Mouse (Mus musculus) hindbrain, embryonic 13.5 days (tissue): ENCODE data around the gene Rnf213. TPM values are rescaled to one million over a fixed set of nuclear protein-coding genes. Genes with fewer than 3 reads are reported as not detected.

Experiments used
- ATAC-seq: fragments of 200-750 bp; cut with Nextera tagmentation; 2 replicates; pipeline ENCODE4 v1.8.0; 2017; ENCODE audit warnings: moderate TSS enrichment; ENCODE audit not compliant: low FRiP score
- H3K27ac ChIP-seq: fragments of 300-500 bp; sonication (generic); 2 replicates; pipeline ENCODE4 v1.5.1; 2015; ENCODE audit warnings: inconsistent platforms, mild to moderate bottlenecking, moderate library complexity
- H3K27me3 ChIP-seq: fragments of 300-500 bp; sonication (generic); 2 replicates; pipeline ENCODE4 v1.6.1; 2015; ENCODE audit warnings: mild to moderate bottlenecking, inconsistent platforms
- H3K36me3 ChIP-seq: fragments of 300-500 bp; sonication (generic); 2 replicates; pipeline ENCODE4 v1.6.1; 2015; ENCODE audit warnings: mild to moderate bottlenecking, inconsistent platforms
- H3K4me1 ChIP-seq: fragments of 300-500 bp; sonication (generic); replicated peaks from 2 replicates; pipeline ENCODE4 v1.6.1; 2015; ENCODE audit warnings: inconsistent platforms
- H3K4me2 ChIP-seq: fragments of 300-500 bp; sonication (generic); 2 replicates; pipeline ENCODE4 v1.6.1; 2015; ENCODE audit warnings: inconsistent platforms, mild to moderate bottlenecking, moderate library complexity
- H3K4me3 ChIP-seq: fragments of 300-500 bp; sonication (generic); 2 replicates; pipeline ENCODE4 v1.5.1; 2015; ENCODE audit warnings: mild to moderate bottlenecking, inconsistent platforms
- H3K9ac ChIP-seq: fragments of 300-500 bp; sonication (generic); 2 replicates; pipeline ENCODE4 v1.6.1; 2015; ENCODE audit warnings: mild to moderate bottlenecking, inconsistent platforms
- H3K9me3 ChIP-seq: fragments of 300-500 bp; sonication (generic); 2 replicates; pipeline ENCODE4 v1.6.1; 2016; ENCODE audit warnings: inconsistent platforms
- WGBS: fragments of 180-500 bp; shearing (Covaris S2); methylation state at CpG from one replicate; pipeline ENCODE4 v1.1.7; 2015; 5-methylcytosine and 5-hydroxymethylcytosine counted together
- polyA plus RNA-seq: library from polyadenylated mRNA; unstranded; fragments of >200 nt; fragmentation: Nextera tagmentation; extraction: Ambion mirVana; gene quantifications from 2 replicates; pipeline ENCODE4 v1.2.1, GENCODE M21; 2015

Rnf213 gene
- polyA plus RNA-seq, 1 experiment from 2014 or later: 0.70 TPM

DNA sequence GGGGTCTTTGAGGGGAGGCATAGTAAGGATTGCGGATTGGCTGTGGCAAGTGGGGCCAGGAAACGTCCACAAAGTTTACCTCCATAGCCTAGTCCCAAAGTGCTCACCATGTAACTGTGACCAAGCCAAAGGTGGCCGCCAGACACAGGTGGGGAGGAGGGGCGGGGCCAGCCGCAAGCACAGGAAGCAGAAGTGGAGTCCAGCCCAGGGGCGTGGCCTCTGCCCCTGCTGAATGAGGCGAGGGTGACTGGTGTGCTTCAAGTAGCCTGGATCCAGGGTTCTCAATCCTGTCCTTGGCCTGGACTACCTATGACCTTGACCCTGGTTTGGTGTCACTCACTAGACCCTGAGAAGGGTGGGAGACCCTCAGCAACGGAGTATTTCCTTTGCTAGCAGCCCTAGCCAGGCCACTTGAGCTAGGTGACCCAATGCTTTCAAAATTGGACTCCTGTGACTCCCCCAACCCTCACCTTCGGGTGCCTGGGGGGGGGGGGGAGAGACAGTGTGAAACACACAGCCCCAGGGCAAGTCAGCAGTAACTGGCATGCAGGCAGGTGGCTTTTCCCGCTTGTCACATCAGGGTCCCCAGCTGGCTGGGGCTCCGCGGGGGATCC lies 792 bp upstream of the Rnf213 start:
- Histone ChIP-seq H3K9me3 (no peaks in the 10 kb centered on the region), H3K9ac (no peak overlapping the region), H3K4me3 (no peak overlapping the region), H3K4me2 (peak overlapping the region; percentile 10; the same call in 1 of the 2 replicates), H3K27me3 (peaks cover 95% of the 10 kb centered on the region), H3K4me1 (peaks cover 32% of the 10 kb centered on the region), H3K36me3 (no peaks in the 10 kb centered on the region), H3K27ac (no peak overlapping the region)
- no peak for ATAC-seq
- WGBS: 6% methylated on average over 12 of the region's 12 CpGs

DNA sequence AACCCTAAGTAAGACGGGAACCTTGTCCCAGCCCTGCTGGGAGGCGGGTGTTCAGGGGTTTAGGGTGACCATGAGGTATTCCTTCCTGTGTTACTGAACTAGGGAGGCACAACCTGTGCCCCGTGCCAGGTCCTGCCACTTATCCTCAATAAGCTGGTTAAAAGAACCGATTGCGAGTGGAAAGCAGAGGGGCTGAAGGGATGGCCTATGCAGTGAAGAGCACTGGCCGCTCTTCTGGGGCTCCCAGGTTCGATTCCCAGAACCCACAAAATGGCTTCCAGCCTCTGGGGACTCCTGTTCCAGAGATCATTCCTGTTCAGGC lies 544 bp downstream of the Rnf213 start:
- peaks cover 85% of the 10 kb centered on the region for H3K27me3 ChIP-seq
- no peak overlapping the region for H3K27ac ChIP-seq
- ATAC-seq: no peak
- peak overlapping the region; percentile 38 for H3K4me3 ChIP-seq
- 26% methylated on average over 7 of the region's 7 CpGs for WGBS
- peaks cover 32% of the 10 kb centered on the region for H3K4me1 ChIP-seq
- H3K9me3 ChIP-seq: no peaks in the 10 kb centered on the region
- H3K9ac ChIP-seq: peak overlapping the region; percentile 60
- H3K36me3 ChIP-seq: no peaks in the 10 kb centered on the region
- peak overlapping the region; percentile 59 for H3K4me2 ChIP-seq

DNA sequence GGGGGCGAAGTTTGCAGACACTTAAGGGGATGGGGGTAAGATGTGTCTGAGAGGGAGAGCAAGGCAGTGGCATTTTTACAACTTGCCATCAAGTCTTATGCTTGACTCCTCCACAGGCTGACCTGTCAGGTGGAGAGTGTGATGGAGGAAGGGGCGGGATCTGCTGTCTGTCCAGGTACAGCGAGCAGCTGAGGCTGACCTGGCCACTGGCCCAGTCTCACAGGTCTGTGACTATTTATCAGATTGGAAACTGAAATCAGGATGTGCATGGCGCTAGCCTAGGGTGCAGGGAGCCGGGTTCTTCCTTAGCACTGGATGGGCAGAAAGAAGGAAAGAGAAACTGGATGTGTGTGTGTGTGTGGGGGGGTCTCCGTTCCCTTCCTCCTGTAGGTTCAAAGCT lies 1.3 kb downstream of the Rnf213 start:
- Histone ChIP-seq H3K4me2 (no peak overlapping the region), H3K9me3 (no peaks in the 10 kb centered on the region), H3K9ac (no peak overlapping the region), H3K27ac (no peak overlapping the region), H3K27me3 (peaks cover 77% of the 10 kb centered on the region), H3K4me1 (peaks cover 32% of the 10 kb centered on the region), H3K4me3 (no peak overlapping the region), H3K36me3 (no peaks in the 10 kb centered on the region)
- ATAC-seq: no peak
- 47% methylated on average over 6 of the region's 6 CpGs for WGBS

DNA sequence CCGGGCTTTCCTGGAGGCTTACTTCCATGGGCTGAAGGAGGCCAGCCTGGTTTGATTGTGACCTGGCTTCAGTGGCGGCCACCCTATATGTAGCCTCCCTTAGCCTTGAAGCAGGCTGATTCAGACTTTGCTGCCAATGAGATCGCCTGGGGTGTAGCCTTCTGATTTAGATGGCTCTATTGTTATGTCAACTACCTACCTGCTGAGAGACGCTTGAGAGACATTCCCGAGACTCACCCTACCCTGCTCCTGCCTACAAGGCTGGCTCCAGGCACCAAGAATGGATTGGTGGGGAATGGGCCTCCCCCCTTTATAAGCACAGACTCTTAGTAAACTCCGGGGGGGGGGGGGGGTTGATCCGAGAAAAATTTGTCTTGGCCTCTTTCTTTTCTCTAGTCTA lies 2.5 kb downstream of the Rnf213 start:
- no peak for ATAC-seq
- WGBS: 4% methylated on average over 7 of the region's 7 CpGs
- H3K4me2 ChIP-seq: no peak overlapping the region

DNA sequence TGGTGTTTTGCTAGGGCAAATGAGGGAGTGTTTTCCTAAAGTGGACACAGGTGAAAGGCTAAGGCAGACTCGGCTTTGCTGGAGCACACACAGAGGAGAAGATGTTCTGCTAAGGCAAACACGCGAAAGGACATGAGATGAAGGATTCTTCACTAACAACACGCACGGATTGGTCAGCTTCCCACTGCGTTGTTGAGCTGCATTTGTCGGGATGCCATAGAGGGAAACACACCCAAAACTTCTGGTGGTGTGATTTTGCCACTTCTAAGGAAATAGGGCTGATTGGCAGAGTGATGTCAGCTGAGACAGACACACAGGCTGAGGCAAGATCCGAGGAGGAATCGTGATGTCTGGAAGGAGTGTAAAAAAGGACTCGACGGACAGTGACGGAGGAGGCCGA lies 3.0 kb downstream of the Rnf213 start:
- WGBS: 12% methylated on average over 13 of the region's 13 CpGs
- Histone ChIP-seq H3K27ac (no peak overlapping the region), H3K36me3 (no peaks in the 10 kb centered on the region), H3K4me3 (no peak overlapping the region), H3K9me3 (no peaks in the 10 kb centered on the region), H3K4me1 (peaks cover 17% of the 10 kb centered on the region), H3K27me3 (peaks cover 60% of the 10 kb centered on the region), H3K9ac (no peak overlapping the region), H3K4me2 (no peak overlapping the region)
- no peak for ATAC-seq

More for the DNA sequence above, 2.5 kb downstream of the Rnf213 start:
- Histone ChIP-seq H3K27ac (no peak overlapping the region), H3K4me1 (peaks cover 22% of the 10 kb centered on the region), H3K27me3 (peaks cover 66% of the 10 kb centered on the region), H3K9me3 (no peaks in the 10 kb centered on the region), H3K36me3 (no peaks in the 10 kb centered on the region), H3K9ac (no peak overlapping the region), H3K4me3 (no peak overlapping the region)

DNA sequence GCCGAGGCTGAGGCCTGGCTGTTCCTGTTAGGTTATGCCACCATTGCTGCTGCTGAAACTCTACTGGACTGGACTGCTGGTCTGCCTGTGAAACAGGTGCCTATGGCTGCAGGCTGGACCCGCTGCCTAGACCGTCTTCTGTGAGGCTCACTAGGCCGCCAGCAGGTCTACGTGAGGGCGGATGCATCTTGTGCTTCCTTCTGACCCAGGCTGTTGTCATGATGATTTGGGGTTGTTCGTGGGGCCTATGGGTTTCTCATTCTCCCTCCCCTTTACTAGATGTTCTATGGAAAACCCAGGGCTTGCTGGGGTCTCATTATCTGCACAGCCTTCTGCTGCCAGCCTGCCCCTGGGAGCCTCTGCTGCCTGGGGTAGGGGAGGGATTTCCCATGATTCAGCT lies 3.6 kb downstream of the Rnf213 start:
- H3K4me2 ChIP-seq: no peak overlapping the region
- no peak for ATAC-seq
- no peak overlapping the region for H3K9ac ChIP-seq
- H3K27me3 ChIP-seq: peaks cover 55% of the 10 kb centered on the region
- peaks cover 17% of the 10 kb centered on the region for H3K4me1 ChIP-seq
- no peak overlapping the region for H3K4me3 ChIP-seq
- no peak overlapping the region for H3K27ac ChIP-seq
- no peaks in the 10 kb centered on the region for H3K9me3 ChIP-seq
- 36% methylated on average over 7 of the region's 7 CpGs for WGBS
- no peaks in the 10 kb centered on the region for H3K36me3 ChIP-seq

DNA sequence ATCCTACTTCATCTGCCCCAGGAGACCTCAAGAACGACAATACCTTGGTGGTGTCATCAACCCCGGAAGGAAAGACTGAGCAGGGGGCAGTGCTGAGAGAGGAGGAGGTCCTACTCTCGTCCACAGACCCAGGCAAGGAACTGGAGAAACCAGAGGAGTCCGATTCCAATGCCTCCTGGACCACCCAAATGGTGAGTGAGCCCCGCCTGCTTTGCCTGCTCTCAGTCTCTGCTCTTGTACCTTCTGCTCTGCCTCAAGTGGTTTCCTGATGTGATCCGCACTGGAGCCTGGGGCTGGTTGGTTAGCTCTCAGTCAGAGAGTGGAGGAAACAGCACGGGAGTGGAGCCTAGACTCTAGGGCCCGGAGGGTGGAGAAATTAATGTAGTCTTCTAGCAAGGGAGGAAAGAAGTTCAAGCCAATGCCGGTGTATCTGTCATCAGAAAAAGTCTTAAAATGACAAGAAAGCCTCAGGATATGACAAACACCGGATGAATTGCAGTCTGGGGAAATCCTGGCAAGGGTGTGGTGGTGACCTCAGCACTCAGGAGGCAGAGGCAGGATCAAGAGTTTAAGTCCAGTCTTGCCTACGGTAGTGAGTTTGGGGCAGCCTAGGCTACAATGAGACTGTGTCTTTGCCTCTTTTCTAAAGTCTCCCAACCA lies 9.7 kb downstream of the Rnf213 start:
- 56% methylated on average over 11 of the region's 11 CpGs for WGBS
- Histone ChIP-seq H3K27ac (no peak overlapping the region), H3K4me1 (no peaks in the 10 kb centered on the region), H3K27me3 (no peaks in the 10 kb centered on the region), H3K9ac (no peak overlapping the region), H3K4me2 (no peak overlapping the region), H3K9me3 (no peaks in the 10 kb centered on the region), H3K36me3 (no peaks in the 10 kb centered on the region), H3K4me3 (no peak overlapping the region)
- no peak for ATAC-seq

DNA sequence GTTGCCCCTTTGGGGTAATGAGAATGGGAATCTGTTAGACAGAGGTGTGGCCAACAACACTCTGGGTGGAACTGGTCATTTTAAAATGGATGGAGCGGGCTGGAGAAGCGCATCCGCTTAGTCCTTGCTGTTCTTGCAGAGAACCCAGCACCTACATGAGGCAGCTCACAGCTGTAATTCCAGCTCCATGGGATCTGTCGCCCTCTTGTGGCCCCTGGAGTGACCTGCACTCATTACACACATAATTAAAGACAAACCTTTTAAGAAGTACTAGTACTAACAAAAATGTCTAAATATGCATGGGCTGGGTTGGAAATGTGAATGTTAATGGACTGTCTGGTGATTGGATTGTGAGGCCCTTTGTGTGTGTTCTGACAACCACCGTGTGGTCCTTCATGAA lies 11.7 kb downstream of the Rnf213 start:
- H3K27ac ChIP-seq: no peak overlapping the region
- no peak overlapping the region for H3K4me2 ChIP-seq
- no peaks in the 10 kb centered on the region for H3K4me1 ChIP-seq

DNA sequence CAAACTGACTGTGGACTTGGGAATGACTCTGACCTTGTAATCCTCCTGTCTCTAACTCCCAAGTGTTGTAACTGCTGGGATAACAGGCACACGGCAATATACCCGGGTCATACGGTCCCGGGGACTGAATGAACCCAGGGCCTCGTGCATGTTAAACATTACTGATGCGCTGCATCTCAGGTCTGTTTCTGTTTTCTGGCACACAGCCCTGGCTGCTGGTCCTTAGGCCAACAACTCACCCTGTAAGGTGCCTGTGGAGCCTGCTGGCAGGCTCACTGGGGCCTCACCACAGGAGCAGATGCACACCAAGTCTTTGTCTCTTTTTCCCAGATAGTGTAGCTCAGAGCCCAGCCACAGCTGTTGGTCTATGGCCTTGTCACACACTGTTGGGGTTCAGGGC lies 14.5 kb downstream of the Rnf213 start:
- no peak overlapping the region for H3K9ac ChIP-seq
- no peak for ATAC-seq
- H3K4me1 ChIP-seq: no peaks in the 10 kb centered on the region
- 88% methylated on average over 6 of the region's 6 CpGs for WGBS
- H3K9me3 ChIP-seq: no peaks in the 10 kb centered on the region
- no peak overlapping the region for H3K27ac ChIP-seq
- H3K4me2 ChIP-seq: no peak overlapping the region
- H3K4me3 ChIP-seq: no peak overlapping the region
- H3K27me3 ChIP-seq: no peaks in the 10 kb centered on the region
- no peaks in the 10 kb centered on the region for H3K36me3 ChIP-seq

More for the DNA sequence above, 11.7 kb downstream of the Rnf213 start:
- H3K27me3 ChIP-seq: no peaks in the 10 kb centered on the region
- WGBS: 59% methylated on average over 5 of the region's 5 CpGs
- no peak overlapping the region for H3K4me3 ChIP-seq
- H3K9ac ChIP-seq: no peak overlapping the region
- no peaks in the 10 kb centered on the region for H3K36me3 ChIP-seq
- H3K9me3 ChIP-seq: no peaks in the 10 kb centered on the region
- no peak for ATAC-seq

DNA sequence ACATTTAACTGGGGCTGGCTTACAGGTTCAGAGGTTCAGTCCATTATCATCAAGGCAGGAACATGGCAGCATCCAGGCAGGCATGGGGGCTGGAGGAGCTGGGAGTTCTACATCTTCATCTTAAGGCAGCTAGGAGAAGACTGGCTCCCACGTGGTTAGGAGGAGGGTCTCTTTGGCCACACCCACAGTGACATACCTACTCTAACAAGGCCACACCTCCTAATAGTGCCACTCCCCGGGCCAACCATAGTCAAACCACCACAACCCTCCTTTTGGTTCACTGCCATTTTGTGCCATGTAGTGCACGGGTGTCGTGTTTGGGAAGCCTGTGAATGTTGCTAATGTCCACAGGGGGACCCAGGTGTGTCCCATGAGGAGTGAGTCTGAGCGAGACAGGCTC lies 15.1 kb downstream of the Rnf213 start:
- WGBS: 58% methylated on average over 5 of the region's 5 CpGs
- H3K27me3 ChIP-seq: no peaks in the 10 kb centered on the region
- no peaks in the 10 kb centered on the region for H3K4me1 ChIP-seq
- H3K9ac ChIP-seq: no peak overlapping the region
- H3K4me3 ChIP-seq: no peak overlapping the region
- ATAC-seq: no peak
- H3K9me3 ChIP-seq: no peaks in the 10 kb centered on the region
- H3K36me3 ChIP-seq: no peaks in the 10 kb centered on the region
- H3K27ac ChIP-seq: no peak overlapping the region
- no peak overlapping the region for H3K4me2 ChIP-seq

DNA sequence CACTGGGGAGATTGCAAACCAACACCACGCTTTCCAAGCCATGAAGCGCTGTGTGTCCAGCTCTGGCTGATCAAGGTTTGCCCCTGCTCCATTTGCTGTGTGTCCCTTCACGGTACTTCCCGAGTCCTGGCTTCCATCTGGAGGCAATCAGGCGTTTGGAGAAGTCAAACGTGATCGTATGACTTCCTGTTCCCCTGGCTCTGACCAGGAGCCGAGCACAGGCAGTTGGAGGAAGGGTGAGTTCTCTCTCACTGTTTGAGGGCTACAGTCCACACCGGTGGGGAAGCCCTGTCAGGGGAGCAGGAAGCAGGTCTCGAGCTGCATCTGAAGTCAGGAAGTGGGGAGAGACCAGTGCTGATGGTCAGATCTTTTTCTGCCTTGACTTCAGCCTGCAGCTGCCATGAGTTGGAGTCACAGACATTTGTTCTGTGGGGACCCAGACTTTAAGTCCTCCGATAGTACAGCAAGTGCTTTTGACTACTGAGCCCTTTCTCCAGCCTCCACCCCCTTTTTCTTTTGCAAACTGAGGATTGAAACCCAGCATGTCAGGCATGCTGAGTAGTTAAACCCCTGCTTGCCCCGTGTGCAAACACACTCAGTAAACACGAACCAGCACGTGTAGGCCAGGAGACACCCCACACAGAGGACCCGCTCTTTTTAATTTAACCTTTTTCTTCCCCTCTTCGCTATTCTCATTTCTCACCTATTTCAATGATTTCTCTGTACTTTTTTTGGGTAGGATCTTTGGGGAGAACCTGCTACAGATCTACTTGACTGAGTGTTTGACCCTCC lies 26.6 kb downstream of the Rnf213 start:
- Histone ChIP-seq H3K36me3 (no peaks in the 10 kb centered on the region), H3K9me3 (no peaks in the 10 kb centered on the region), H3K4me1 (no peaks in the 10 kb centered on the region), H3K9ac (0 out of 2 replicates have a peak overlapping the region, but pooled peaks have one; percentile 6), H3K27me3 (no peaks in the 10 kb centered on the region), H3K27ac (no peak overlapping the region), H3K4me2 (no peak overlapping the region), H3K4me3 (no peak overlapping the region)
- ATAC-seq: no peak
- WGBS: 74% methylated on average over 16 of the region's 16 CpGs

DNA sequence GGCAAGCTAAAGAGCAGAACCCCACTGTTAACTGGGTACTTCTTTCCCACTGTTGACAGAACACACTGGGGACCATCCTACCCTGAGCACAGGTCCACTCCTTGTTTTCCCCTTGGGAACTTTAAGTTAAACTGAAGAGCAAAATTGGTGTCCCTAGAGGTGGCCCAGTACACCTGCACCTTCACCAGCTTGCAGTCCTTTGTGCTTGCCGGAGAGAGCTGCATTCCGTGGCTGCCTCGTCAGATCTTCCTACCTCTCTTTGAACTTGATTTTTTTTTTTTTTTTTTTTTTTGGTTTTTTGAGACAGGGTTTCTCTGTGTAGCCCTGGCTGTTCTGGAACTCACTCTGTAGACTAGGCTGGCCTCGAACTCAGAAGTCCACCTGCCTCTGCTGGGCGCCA lies 27.5 kb downstream of the Rnf213 start:
- ATAC-seq: no peak
- H3K9me3 ChIP-seq: no peaks in the 10 kb centered on the region
- no peak overlapping the region for H3K9ac ChIP-seq
- H3K27me3 ChIP-seq: no peaks in the 10 kb centered on the region
- H3K4me2 ChIP-seq: no peak overlapping the region
- no peak overlapping the region for H3K4me3 ChIP-seq
- WGBS: 89% methylated on average over 5 of the region's 5 CpGs
- no peaks in the 10 kb centered on the region for H3K4me1 ChIP-seq
- no peak overlapping the region for H3K27ac ChIP-seq
- no peaks in the 10 kb centered on the region for H3K36me3 ChIP-seq

DNA sequence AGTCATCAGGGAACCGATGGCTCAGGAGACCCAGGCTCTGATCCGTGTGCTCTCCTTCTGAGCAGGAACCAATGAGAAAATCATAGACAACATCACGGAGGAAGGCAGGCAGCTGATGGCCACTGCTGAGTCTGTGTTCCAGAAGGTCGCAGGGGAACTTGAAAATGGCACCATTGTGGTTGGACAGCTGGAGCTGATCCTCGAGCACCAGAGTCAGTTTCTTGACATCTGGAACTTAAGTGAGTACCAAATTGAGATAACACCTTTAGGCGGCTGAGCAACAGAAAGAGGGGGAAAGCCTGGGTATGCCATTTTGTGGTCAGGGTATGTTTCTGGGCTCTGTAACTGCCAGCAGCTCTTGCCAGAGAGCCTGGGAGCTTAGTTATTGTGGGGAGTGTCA lies 34.5 kb downstream of the Rnf213 start:
- Histone ChIP-seq H3K27me3 (no peaks in the 10 kb centered on the region), H3K36me3 (no peaks in the 10 kb centered on the region), H3K27ac (no peak overlapping the region), H3K4me1 (peaks cover 13% of the 10 kb centered on the region), H3K4me3 (no peak overlapping the region), H3K9me3 (no peaks in the 10 kb centered on the region), H3K9ac (no peak overlapping the region), H3K4me2 (no peak overlapping the region)
- 81% methylated on average over 6 of the region's 6 CpGs for WGBS
- ATAC-seq: no peak
